Mouse (Mus musculus) liver, adult 2 months (tissue): Measurements from ENCODE around the gene Zfp341.

ENCODE experiments used
- CTCF ChIP-seq: fragments of 200-500 bp; IDR thresholded peaks from 2 replicates; pipeline ENCODE4 v1.5.1; 2011; ENCODE audit warnings: low read depth, low read length, control low read depth
- POLR2A ChIP-seq: fragments of 200-500 bp; IDR thresholded peaks from 2 replicates; pipeline ENCODE4 v1.6.1; 2011; ENCODE audit warnings: low read length, control low read depth; ENCODE audit not compliant: insufficient read depth; ENCODE audit errors: extremely low read depth

DNA sequence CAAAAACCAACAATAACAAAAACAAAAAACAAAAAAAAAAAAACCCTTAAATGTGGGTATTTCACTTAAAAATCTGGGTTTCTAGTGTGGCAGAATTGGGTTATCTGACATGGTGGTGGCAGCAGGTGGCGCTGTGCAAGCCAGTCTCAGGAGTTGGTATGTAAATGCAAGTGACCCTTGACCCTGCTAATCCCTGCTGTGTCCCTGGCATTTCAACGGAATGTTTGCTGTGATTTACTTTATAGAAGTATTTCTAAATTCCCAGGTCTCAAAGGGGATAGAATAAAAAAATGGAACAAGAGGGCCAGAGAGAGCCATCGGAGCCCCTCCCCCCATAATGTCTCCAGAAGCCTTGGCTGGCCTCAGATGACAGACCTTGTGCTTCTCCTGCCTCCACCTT lies 35.0 kb downstream of the Zfp341 start:
- TF ChIP-seq CTCF = peak; percentile 80
- TF ChIP-seq POLR2A = no peak
